Mouse (Mus musculus): Measurements from ENCODE around the gene Ltf. TPM values are rescaled to one million over a fixed set of nuclear protein-coding genes. Genes with fewer than 3 reads are reported as not detected.

Gene Ltf
- total RNA-seq (2021) = 1 to 10 TPM; 1.2 to 3.6 TPM
- long read RNA-seq, experiment 1 = 0 reads
- long read RNA-seq, experiment 2, transcript Ltf-201 (17 exons, 2,743 nt) = major isoform, 9 of 9 reads
- long read RNA-seq, experiment 2, partial matches to known transcripts = 0 of 9 reads
- long read RNA-seq, experiment 2, other reads (novel, unspliced or antisense) = 0 of 9 reads

GRCm38 (mm10) chr9:111019022-111019421 lies at the start of gene Ltf:
Ltf (plus strand) TSS chr9:111019271.
- no peak for DNase-seq (ENCODE audit: low spot score in 2 of 2)

- no peak for DNase-seq (ENCODE audit: low spot score in 2 of 2)
These were observed 39.7 kb upstream of the Ltf start for GRCm38 (mm10) chr9:110979411-110979810.

- no peak for DNase-seq (ENCODE audit: low spot score in 2 of 2)
These were observed 36.7 kb upstream of the Ltf start for GRCm38 (mm10) chr9:110982351-110982750.

GRCm38 (mm10) chr9:110984096-110984495 lies 35.0 kb upstream of the Ltf start:
- no peak for DNase-seq (ENCODE audit: low spot score in 2 of 2)

- DNase-seq (ENCODE audit: low spot score in 2 of 2) = no peak
These were observed 33.5 kb upstream of the Ltf start for GRCm38 (mm10) chr9:110985541-110985940.

- no peak for DNase-seq (ENCODE audit: low spot score in 2 of 2)
These were observed 33.1 kb upstream of the Ltf start for GRCm38 (mm10) chr9:110985951-110986350.

- DNase-seq (ENCODE audit: low spot score in 2 of 2) = no peak
These were observed 31.7 kb upstream of the Ltf start for GRCm38 (mm10) chr9:110987331-110987730.

GRCm38 (mm10) chr9:110988078-110988477 lies 31.0 kb upstream of the Ltf start:
- no peak for DNase-seq (ENCODE audit: low spot score in 2 of 2)

GRCm38 (mm10) chr9:110989141-110989540 lies 29.9 kb upstream of the Ltf start:
- DNase-seq (ENCODE audit: low spot score in 2 of 2) = no peak

GRCm38 (mm10) chr9:110989543-110989942 lies 29.5 kb upstream of the Ltf start:
- no peak for DNase-seq (ENCODE audit: low spot score in 2 of 2)

- DNase-seq (ENCODE audit: low spot score in 2 of 2) = no peak
These were observed 28.9 kb upstream of the Ltf start, which contains the start of gene Rtp3 for GRCm38 (mm10) chr9:110990204-110990603. Rtp3 (minus strand) TSS chr9:110990583.

GRCm38 (mm10) chr9:110993281-110993709 lies 25.8 kb upstream of the Ltf start:
- DNase-seq (ENCODE audit: low spot score in 2 of 2) = no peak

- DNase-seq (ENCODE audit: low spot score in 2 of 2) = peak in 1 of 2 experiments; percentile 46
These were observed 24.3 kb upstream of the Ltf start for GRCm38 (mm10) chr9:110994716-110995172.

- peak; percentile 51 to 74 for DNase-seq (ENCODE audit: low spot score in 2 of 2)
These were observed 21.8 kb upstream of the Ltf start for GRCm38 (mm10) chr9:110997245-110997644.

GRCm38 (mm10) chr9:110999056-110999455 lies 20.0 kb upstream of the Ltf start:
- DNase-seq (ENCODE audit: low spot score in 2 of 2) = no peak

GRCm38 (mm10) chr9:110999856-111000255 lies 19.2 kb upstream of the Ltf start:
- no peak for DNase-seq (ENCODE audit: low spot score in 2 of 2)

- DNase-seq (ENCODE audit: low spot score in 2 of 2) = no peak
These were observed 17.4 kb upstream of the Ltf start for GRCm38 (mm10) chr9:111001621-111002020.

GRCm38 (mm10) chr9:111003279-111003678 lies 15.8 kb upstream of the Ltf start:
- no peak for DNase-seq (ENCODE audit: low spot score in 2 of 2)

GRCm38 (mm10) chr9:111006544-111006943 lies 12.5 kb upstream of the Ltf start:
- DNase-seq (ENCODE audit: low spot score in 2 of 2) = no peak

- DNase-seq (ENCODE audit: low spot score in 2 of 2) = no peak
These were observed 9.3 kb upstream of the Ltf start for GRCm38 (mm10) chr9:111009763-111010162.

GRCm38 (mm10) chr9:111011550-111011949 lies 7.5 kb upstream of the Ltf start:
- DNase-seq (ENCODE audit: low spot score in 2 of 2) = no peak

- DNase-seq (ENCODE audit: low spot score in 2 of 2) = no peak
These were observed 7.0 kb upstream of the Ltf start for GRCm38 (mm10) chr9:111012041-111012440.

GRCm38 (mm10) chr9:111015658-111016057 lies 3.4 kb upstream of the Ltf start:
- no peak for DNase-seq (ENCODE audit: low spot score in 2 of 2)

Measured in gastrocnemius, postnatal 4 days (tissue).